Mouse (Mus musculus) intestine, embryonic 16.5 days (tissue): ENCODE measurements around the gene Gm45837. TPM values are rescaled to one million over a fixed set of nuclear protein-coding genes. Genes with fewer than 3 reads are reported as not detected.
A peak's percentile ranks its signal among the peaks of the same experiment; 100 is the strongest.

Experiments used
- ATAC-seq: fragments of 200-750 bp; cut with Nextera tagmentation; 2 replicates; pipeline ENCODE4 v1.8.0; 2017; ENCODE audit warnings: moderate TSS enrichment, moderate library complexity
- H3K27ac ChIP-seq: fragments of 300-500 bp; sonication (generic); 2 replicates; pipeline ENCODE4 v1.5.1; 2014; ENCODE audit warnings: mild to moderate bottlenecking, low read length
- H3K27me3 ChIP-seq: fragments of 300-500 bp; sonication (generic); replicated peaks from 2 replicates; pipeline ENCODE4 v1.6.1; 2014; ENCODE audit warnings: low read length, control low read depth, mixed read lengths; ENCODE audit not compliant: control insufficient read depth, insufficient read depth
- H3K36me3 ChIP-seq: fragments of 300-500 bp; sonication (generic); 2 replicates; pipeline ENCODE4 v1.6.1; 2014; ENCODE audit warnings: low read length, control low read depth; ENCODE audit not compliant: control insufficient read depth, insufficient read depth
- H3K4me1 ChIP-seq: fragments of 300-500 bp; sonication (generic); 2 replicates; pipeline ENCODE4 v1.6.1; 2014; ENCODE audit warnings: low read length, control low read depth, mixed read lengths; ENCODE audit not compliant: control insufficient read depth, insufficient read depth
- H3K4me2 ChIP-seq: fragments of 300-500 bp; sonication (generic); 2 replicates; pipeline ENCODE4 v1.6.1; 2014; ENCODE audit warnings: low read depth, low read length, control low read depth
- H3K4me3 ChIP-seq: fragments of 300-500 bp; sonication (generic); 2 replicates; pipeline ENCODE4 v1.5.1; 2014; ENCODE audit warnings: mild to moderate bottlenecking, low read length
- H3K9ac ChIP-seq: fragments of 300-500 bp; sonication (generic); 2 replicates; pipeline ENCODE4 v1.6.1; 2014; ENCODE audit warnings: low read depth, low read length
- H3K9me3 ChIP-seq: fragments of 300-500 bp; sonication (generic); 2 replicates; pipeline ENCODE4 v1.6.1; 2016; ENCODE audit warnings: low read length, control low read depth; ENCODE audit not compliant: control insufficient read depth
- WGBS: fragments of 180-500 bp; shearing (Covaris S2); extraction: QIAGEN DNeasy Blood & Tissue Kit; methylation state at CpG from one replicate; pipeline ENCODE4 v1.1.7; 2014; 5-methylcytosine and 5-hydroxymethylcytosine counted together
- polyA plus RNA-seq: library from polyadenylated mRNA; unstranded; fragments of >200 nt; fragmentation: Nextera tagmentation; extraction: Ambion mirVana; gene quantifications from 2 replicates; pipeline ENCODE4 v1.2.1, GENCODE M21; 2015

Gm45837 gene
- polyA plus RNA-seq, 1 experiment from 2014 or later: not detected

DNA sequence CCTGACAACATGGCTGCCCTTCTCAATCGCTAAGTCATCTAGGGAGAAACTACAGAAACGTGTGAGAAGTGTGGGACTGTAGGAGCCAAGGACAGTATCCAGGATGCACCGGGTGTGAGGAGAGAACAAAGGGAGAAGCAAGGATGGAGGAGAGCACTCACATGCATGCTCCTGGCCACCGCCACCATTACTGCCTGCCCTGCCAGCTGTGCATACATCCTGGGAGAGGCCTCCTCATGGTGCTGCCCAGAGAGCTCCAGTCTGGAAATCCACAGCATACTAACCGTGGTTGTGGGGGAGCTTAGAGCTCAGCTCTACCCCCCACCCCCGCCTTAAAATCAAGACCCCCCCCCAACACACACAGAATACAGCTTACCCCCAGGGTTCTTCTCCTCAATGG is 104.1 kb downstream of the Gm45837 start:
- Histone ChIP-seq H3K9me3 (no peaks in the 10 kb centered on the region), H3K4me3 (no peak overlapping the region)

DNA sequence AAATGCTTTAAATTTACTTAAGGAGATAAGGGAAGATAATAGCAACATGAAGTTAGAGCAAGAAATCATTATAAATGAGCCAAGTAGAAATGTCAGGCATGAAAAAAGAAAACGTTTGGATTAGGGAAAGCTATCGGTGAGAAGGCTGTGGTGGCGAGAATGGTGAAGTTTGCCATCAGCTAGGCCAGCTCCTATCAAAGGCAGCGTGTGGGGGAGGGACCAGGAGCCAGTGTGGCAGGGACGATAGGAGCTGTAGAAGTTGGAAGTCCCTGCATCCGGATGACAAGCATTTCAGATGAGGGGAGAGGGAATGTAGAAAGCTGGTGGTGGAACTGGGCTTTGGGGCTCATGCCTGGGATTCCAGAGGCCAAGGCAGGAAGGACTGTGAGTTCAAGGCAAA is 104.6 kb downstream of the Gm45837 start:
- Histone ChIP-seq H3K4me3 (no peak overlapping the region), H3K9ac (no peak overlapping the region), H3K36me3 (no peaks in the 10 kb centered on the region), H3K4me1 (no peaks in the 10 kb centered on the region), H3K27me3 (no peaks in the 10 kb centered on the region), H3K27ac (no peak overlapping the region), H3K4me2 (no peak overlapping the region), H3K9me3 (no peaks in the 10 kb centered on the region)
- 34% methylated on average over 6 of the region's 6 CpGs for WGBS
- ATAC-seq: no peak

More for the DNA sequence above, 104.1 kb downstream of the Gm45837 start:
- no peak for ATAC-seq
- Histone ChIP-seq H3K4me1 (no peaks in the 10 kb centered on the region), H3K36me3 (no peaks in the 10 kb centered on the region), H3K4me2 (no peak overlapping the region), H3K9ac (no peak overlapping the region), H3K27ac (no peak overlapping the region), H3K27me3 (no peaks in the 10 kb centered on the region)
- WGBS: 76% methylated on average over 6 of the region's 6 CpGs

DNA sequence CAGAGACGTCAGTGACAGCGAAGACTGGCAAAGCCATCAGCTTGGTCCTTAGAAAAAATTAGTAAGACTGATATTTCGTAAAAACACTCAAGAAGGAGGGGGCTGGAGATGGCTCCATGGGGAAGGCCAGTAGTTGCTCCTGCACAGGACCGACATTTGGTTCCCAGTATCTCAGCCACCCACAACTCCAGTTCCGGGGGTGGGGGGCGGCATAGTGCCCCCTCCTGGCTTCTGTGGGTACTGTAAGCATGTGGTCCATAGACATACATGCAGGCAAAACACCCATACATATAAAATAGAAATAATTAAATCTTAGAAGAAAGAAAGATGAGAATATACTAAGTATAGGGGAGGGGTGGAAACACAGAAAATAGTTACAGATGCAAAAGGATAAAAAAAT is 105.8 kb downstream of the Gm45837 start:
- H3K36me3 ChIP-seq: no peaks in the 10 kb centered on the region
- H3K27ac ChIP-seq: no peak overlapping the region
- no peak overlapping the region for H3K4me2 ChIP-seq
- no peak overlapping the region for H3K9ac ChIP-seq
- H3K4me3 ChIP-seq: no peak overlapping the region
- ATAC-seq: no peak
- H3K27me3 ChIP-seq: no peaks in the 10 kb centered on the region
- H3K9me3 ChIP-seq: no peaks in the 10 kb centered on the region
- no peaks in the 10 kb centered on the region for H3K4me1 ChIP-seq
- 70% methylated on average over 6 of the region's 6 CpGs for WGBS

DNA sequence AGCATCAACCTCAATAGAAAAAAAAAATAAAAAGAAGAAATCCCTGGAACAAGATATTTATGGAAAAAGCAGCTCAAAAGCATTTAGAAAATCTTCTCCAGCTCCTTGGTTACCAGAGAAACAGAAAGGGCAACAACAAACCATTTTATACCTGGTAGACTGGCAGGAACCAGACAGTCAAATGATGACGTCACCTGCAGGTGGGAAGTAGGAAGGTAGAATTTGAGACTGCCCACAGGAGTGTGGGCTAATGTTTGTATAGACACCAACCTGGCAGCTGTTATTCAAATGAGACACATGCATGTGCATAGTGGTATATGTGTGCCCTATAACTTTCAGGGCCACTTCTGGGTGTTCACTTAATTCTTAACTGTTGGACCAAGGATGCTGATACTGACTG is 111.0 kb downstream of the Gm45837 start:
- 56% methylated on average over 1 of the region's 1 CpGs for WGBS
- H3K36me3 ChIP-seq: no peaks in the 10 kb centered on the region
- H3K27me3 ChIP-seq: no peaks in the 10 kb centered on the region
- H3K9ac ChIP-seq: no peak overlapping the region
- no peaks in the 10 kb centered on the region for H3K4me1 ChIP-seq
- H3K27ac ChIP-seq: no peak overlapping the region
- H3K4me3 ChIP-seq: no peak overlapping the region
- no peaks in the 10 kb centered on the region for H3K9me3 ChIP-seq
- H3K4me2 ChIP-seq: no peak overlapping the region
- ATAC-seq: no peak

DNA sequence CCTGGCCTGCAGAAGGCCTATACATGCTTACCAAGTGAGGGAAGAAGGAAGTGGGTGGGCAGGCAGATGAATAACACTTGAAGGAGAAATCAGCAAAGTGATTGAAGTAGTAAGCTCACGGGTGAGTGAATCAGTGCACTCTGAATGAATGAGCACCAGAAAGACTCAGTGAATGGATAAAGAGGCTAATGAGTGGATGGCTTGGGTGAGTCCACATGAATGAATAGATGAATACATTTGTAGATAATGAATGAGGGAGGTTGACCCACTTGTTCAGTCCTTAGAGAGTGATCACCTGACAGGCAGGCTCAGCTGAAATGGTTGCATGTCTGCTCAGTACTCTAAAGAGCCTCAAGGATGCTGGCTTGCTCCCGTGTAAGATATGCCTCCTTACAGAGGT is 112.5 kb downstream of the Gm45837 start:
- Histone ChIP-seq H3K27ac (no peak overlapping the region), H3K9me3 (no peaks in the 10 kb centered on the region), H3K36me3 (no peaks in the 10 kb centered on the region), H3K27me3 (no peaks in the 10 kb centered on the region), H3K4me1 (no peaks in the 10 kb centered on the region), H3K9ac (no peak overlapping the region), H3K4me2 (no peak overlapping the region), H3K4me3 (no peak overlapping the region)
- no peak for ATAC-seq
- WGBS: 75% methylated on average over 2 of the region's 2 CpGs

DNA sequence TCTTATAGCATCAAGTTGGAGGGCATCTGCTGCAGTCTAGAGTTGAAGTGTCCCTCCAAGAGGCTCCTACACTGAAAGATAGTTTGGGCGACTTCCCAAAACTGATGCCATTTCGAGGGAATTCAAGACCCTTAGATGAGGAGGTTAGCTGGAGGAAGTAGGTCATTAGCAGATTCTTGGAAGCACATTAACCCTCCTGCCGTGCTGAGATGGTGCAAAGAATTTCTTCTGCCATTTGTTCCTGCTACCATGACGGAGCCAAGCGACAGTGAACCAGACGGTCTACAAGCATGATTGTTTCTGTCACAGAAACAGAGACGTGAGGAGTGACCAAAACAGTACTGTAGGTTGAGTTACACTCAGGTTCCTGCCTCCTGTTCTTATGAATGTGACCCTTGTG is 115.8 kb downstream of the Gm45837 start:
- Histone ChIP-seq H3K4me3 (no peak overlapping the region), H3K36me3 (no peaks in the 10 kb centered on the region), H3K27ac (no peak overlapping the region), H3K4me2 (no peak overlapping the region), H3K9me3 (no peaks in the 10 kb centered on the region), H3K27me3 (no peaks in the 10 kb centered on the region), H3K9ac (no peak overlapping the region), H3K4me1 (no peaks in the 10 kb centered on the region)
- WGBS: 63% methylated on average over 7 of the region's 7 CpGs
- ATAC-seq: no peak

DNA sequence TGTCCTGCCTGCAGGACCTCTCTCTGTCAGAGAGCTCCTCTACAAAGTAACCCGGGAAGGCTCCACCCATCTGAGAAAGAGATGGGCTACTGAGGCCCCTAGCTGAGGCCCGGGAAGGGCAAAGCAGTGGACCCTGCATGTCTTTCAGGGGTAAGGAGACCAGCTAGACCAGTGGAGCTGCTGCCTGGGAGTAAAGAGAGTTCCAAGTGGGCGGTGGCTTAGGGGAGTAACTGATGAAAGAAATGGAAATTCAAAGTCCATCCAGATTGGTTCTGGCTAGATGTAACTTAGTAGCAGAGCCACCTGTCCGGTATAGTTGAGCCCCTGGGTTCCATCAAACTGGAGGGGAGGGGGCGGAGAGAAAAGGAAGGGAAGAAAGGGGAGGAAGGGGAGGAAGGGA is 123.7 kb downstream of the Gm45837 start:
- Histone ChIP-seq H3K36me3 (no peaks in the 10 kb centered on the region), H3K27me3 (no peaks in the 10 kb centered on the region), H3K9me3 (no peaks in the 10 kb centered on the region), H3K4me2 (no peak overlapping the region), H3K4me3 (no peak overlapping the region), H3K4me1 (peaks cover 6% of the 10 kb centered on the region; the same call in 1 of the 2 replicates), H3K9ac (no peak overlapping the region), H3K27ac (no peak overlapping the region)
- WGBS: 25% methylated on average over 5 of the region's 5 CpGs
- ATAC-seq: peak; percentile 85

DNA sequence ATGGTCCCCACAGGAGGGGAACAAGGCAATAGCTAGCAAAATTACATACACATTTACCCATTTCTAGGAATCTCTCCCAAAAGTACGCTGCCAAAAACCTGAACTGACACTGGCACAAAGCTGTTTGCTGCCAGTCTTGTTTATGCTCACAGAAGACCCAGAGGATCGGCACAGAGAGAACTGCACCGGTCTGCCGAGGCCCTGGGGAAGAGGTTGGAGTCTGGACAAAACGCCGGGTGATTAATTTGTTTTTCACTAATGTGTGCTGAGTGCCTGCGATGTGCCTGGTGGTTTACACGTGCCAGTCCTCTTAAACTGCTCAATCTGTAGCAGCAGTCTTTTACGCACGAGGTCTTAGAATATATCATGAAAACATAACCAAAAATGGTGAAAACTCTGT is 124.4 kb downstream of the Gm45837 start:
- H3K27me3 ChIP-seq: no peaks in the 10 kb centered on the region
- H3K4me2 ChIP-seq: no peak overlapping the region
- H3K9ac ChIP-seq: no peak overlapping the region
- WGBS: 51% methylated on average over 10 of the region's 10 CpGs
- no peaks in the 10 kb centered on the region for H3K36me3 ChIP-seq
- no peak overlapping the region for H3K4me3 ChIP-seq
- no peak for ATAC-seq
- peaks cover 6% of the 10 kb centered on the region; the same call in 1 of the 2 replicates for H3K4me1 ChIP-seq
- H3K27ac ChIP-seq: no peak overlapping the region
- H3K9me3 ChIP-seq: no peaks in the 10 kb centered on the region

DNA sequence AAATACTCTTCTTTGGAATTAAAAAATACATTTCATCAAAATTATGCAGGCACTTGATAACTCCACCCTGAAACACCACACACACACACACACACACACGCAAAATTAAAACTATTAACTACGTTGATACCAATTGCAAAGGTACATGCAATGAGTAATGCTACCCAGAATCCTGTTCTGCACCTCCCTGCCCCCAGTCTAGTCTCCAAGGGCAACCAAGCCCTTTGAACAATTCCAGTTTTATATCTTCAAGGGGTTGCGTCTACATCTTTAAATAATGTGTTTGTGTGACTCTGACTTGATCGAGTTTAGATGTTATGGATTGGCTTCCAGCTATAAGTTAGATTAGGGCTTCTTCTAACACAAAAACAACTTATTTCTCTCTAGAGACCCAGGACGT is 124.8 kb downstream of the Gm45837 start:
- Histone ChIP-seq H3K4me1 (peaks cover 6% of the 10 kb centered on the region; the same call in 1 of the 2 replicates), H3K4me3 (no peak overlapping the region), H3K27me3 (no peaks in the 10 kb centered on the region), H3K36me3 (no peaks in the 10 kb centered on the region), H3K9ac (no peak overlapping the region), H3K4me2 (no peak overlapping the region), H3K9me3 (no peaks in the 10 kb centered on the region), H3K27ac (no peak overlapping the region)
- 72% methylated on average over 5 of the region's 5 CpGs for WGBS
- ATAC-seq: no peak

DNA sequence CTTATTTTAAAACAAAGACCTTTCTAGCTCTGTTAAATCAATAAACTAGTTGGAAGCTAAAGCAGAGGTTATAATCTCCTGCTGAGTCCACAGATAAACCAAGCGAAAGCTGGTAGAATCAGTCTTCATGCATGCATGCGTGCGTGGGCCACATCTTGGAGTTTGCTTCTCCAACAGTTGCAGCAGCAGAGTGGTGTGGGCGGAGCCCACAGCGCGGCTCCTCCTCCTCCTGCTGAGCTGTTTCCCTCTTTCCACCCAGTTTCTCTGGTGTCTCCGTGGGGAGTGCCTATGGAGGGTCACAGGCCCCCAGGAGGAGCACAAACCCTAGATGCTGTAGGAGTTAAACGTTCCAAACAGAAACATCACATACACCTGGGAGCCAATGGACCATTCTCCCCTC is 126.9 kb downstream of the Gm45837 start:
- no peaks in the 10 kb centered on the region for H3K36me3 ChIP-seq
- no peak overlapping the region for H3K4me2 ChIP-seq
- H3K27ac ChIP-seq: no peak overlapping the region
- no peak overlapping the region for H3K9ac ChIP-seq
- ATAC-seq: no peak
- 45% methylated on average over 8 of the region's 8 CpGs for WGBS
- no peaks in the 10 kb centered on the region for H3K27me3 ChIP-seq
- H3K4me1 ChIP-seq: peaks cover 6% of the 10 kb centered on the region; the same call in 1 of the 2 replicates
- H3K4me3 ChIP-seq: no peak overlapping the region
- H3K9me3 ChIP-seq: no peaks in the 10 kb centered on the region
